Mouse (Mus musculus): ENCODE data around the gene Pnpla7.
"Not testable (repeated sequence)": the region's sequence is repeated elsewhere in the genome, so short reads cannot be mapped to it uniquely, and the experiment has no call there.

The Pnpla7 gene

GRCm38 (mm10) chr2:24975704-24976297, at the start of gene Pnpla7:
Pnpla7 (plus strand) TSS chr2:24976033.
- DNase-seq: peak; percentile 49 to 62

- DNase-seq: no peak
These were observed 49.4 kb upstream of the Pnpla7 start for GRCm38 (mm10) chr2:24926345-24926964.

DNA sequence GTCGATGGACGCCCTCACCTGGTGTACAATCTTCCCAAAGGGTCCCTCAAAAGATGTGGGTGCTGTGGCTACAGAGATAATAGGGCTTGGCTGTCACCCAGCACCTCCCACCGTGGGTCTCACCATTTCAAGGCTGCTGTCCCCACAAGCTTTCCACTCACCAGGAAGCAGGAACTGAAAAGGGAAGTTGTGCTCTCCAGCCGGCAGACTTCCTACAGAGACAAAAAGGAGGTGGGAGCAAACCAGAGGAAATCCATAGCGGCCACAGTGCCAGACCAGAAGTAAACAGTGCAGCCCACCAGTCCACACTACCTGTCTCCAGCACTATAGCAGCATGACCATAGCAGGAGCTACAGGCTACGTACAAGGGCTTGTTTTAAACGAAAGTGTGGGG, 48.9 kb upstream of the Pnpla7 start:
- DNase-seq: no peak

DNA sequence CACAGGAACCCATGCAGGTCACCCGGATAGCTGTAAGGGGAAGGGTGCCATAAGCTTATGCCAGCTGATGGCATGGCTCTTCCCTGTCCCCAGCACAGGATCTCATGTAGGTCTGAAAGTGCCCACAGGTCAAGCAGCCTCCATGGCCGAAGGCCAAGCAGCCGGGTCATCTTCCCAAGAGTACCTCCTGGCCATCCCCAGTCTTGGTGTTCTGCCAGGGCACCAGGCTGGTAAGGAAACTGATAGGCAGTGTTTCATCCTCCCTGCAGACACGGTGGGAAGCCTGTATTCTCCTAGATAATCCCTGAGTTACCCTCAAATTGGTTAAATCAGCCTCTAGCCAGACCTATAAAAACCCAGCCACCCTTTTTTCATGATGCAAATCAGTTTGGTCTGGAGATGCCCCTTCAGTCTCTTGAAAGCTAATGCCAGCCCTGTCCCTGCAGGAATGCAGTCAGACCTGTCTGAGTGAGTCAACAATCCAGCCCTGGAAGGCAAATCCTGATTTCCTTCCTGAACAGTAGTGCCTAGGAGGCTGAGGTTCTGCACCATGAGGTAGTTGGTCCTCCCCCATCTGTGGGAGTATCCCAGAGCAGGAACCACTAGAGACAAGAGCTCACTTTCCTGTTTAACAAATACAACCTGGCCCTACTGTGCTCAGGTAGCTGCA, 47.9 kb upstream of the Pnpla7 start:
- DNase-seq: peak; percentile 46 to 49

- DNase-seq: no peak
These were observed 46.7 kb upstream of the Pnpla7 start for GRCm38 (mm10) chr2:24929119-24929518.

DNA sequence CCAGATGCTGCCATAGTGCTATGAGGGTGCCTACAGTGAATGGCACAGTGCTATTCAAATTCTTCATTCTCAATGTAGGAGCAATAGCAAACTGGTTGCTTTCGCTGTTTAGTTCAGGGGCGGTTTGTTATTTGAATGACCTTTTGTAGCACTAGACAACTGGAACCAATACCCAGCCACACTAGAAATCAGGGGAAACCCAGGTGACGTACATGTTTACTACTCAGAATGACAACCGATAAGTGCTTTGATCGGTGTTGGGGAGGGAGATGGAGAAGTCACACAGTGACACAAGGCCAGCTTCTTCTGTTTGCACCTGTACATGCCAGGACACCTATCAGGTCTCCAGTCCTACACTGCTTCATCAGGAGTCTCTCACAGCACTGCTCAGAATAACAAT, 46.2 kb upstream of the Pnpla7 start:
- DNase-seq: no peak

- peak; percentile 52 to 61 for DNase-seq
These were observed 41.3 kb upstream of the Pnpla7 start for GRCm38 (mm10) chr2:24934441-24934963.

DNA sequence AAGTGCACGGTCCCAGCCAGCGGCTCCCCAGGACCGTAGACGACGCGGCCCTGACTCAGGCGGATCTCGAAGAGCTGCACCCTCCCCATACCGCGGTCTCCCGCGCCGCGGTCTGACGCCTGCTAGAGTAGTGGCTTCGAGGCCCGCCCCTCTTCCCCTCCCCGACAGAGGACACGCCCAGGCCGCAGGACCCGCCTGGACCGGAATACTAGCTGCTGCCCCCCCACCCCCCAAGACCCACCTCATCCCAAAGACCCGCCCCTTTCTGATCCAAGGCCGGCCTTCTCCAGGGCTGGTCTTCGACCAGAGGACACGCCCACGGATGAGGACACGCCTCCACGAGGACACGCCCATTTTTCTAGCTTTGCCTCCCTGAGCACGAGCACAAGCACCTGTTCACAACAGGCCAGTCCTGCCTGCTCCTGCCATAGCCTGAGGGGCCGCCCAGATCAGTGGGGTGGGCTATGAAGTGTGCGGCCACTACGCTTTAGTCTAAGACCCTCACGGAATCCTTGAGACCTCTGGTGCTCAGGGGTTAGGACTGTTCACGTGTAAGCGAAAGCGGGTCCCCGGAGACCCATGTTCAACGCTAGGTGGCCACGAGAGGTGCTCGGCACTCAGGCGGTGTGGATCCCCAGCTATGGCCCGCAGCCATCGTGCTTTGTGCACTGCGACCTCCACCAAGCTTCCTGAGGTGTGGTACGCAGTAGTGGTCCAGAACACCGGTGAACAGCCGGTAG, 40.6 kb upstream of the Pnpla7 start, which contains the start of gene Arrdc1:
Gene Arrdc1 (minus strand): TSS at position 196 of the 740 bp plus-strand sequence.
- peak; percentile 84 to 92 for DNase-seq

DNA sequence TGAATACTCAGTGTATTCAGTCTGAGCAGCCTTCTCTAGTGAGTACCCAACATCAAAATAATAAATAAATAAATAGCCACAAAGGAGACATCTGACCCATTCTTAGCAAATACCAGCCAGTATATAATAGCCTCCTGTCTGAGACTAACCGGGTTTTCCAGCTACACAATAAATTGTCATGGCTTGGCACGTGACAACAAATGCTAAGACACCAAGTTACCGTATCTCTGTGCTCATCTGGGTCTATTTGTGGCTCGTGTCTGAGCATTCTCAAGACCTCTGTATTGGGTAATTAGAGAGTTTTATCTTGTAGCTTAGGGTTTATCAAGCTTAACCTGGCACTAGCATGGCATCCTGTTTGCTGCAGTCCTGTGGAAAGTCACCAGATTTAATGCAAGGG, 33.7 kb upstream of the Pnpla7 start:
- no peak for DNase-seq

DNA sequence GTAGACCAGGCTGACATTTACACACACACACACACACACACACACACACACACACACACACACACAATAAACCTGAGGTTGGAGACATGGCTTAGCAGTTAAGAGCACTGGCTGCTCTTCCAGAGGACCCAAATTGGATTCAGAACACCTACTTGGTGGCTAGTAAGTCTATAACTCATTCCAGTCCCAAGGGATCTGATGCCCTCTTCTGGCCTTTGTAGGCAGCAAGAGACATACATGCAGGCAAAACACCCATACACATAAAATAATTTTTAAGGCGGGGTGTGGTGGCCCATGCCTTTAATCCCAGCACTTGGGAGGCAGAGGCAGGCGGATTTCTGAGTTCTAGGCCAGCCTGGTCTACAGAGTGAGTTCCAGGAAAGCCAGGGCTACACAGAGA, 31.5 kb upstream of the Pnpla7 start:
- not testable (repeated sequence) for DNase-seq

GRCm38 (mm10) chr2:24949421-24950188, 26.2 kb upstream of the Pnpla7 start, which contains the start of gene Zmynd19:
Zmynd19 (plus strand) TSS chr2:24949792.
- DNase-seq: peak; percentile 98 to 99

- peak in 1 of 2 experiments; percentile 20 for DNase-seq
These were observed 25.7 kb upstream of the Pnpla7 start for GRCm38 (mm10) chr2:24950189-24950535.

DNA sequence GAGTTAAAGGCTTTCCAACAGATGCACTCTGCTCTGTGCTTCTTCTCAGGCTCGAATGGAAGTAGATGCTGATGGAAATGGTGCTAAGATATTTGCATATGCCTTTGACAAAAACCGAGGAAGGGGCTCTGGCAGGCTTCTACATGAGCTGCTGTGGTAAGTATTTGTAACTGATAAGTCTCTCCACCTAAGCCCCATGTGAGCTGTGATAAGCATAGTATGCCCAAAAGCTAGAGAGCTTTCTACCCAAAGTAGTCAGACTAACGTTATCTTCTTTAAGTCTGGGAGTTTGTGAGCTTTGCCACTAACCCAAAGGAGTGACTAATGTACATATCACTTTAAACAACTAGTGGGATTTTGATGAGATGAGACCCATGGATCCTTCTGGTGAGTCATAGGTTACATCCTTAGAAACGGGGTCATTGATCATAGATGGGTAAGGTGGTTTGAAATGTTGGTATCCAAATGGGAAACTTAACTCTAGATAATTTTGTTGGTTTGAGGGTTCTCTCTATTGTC, 23.2 kb upstream of the Pnpla7 start:
- no peak for DNase-seq

DNA sequence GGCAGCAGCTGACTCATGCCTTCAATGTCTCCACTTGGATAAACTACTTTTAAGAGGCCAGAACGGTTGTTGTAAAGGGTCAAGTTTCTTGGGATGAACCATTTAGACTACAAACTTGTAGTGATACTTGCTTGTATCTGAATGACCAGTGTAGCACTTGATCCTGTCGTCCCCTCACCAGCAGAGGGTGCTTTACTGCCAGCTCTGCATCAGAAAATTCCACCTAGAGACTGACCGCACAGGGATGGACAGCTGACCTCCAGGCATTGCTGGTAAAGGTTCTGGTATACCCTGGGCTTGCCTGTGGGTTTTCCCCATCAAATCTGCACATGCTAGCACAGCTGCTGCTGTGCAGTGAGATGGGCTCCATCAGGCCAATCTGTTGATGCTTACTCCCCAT, 14.9 kb upstream of the Pnpla7 start:
- peak in 1 of 2 experiments; percentile 38 for DNase-seq

DNA sequence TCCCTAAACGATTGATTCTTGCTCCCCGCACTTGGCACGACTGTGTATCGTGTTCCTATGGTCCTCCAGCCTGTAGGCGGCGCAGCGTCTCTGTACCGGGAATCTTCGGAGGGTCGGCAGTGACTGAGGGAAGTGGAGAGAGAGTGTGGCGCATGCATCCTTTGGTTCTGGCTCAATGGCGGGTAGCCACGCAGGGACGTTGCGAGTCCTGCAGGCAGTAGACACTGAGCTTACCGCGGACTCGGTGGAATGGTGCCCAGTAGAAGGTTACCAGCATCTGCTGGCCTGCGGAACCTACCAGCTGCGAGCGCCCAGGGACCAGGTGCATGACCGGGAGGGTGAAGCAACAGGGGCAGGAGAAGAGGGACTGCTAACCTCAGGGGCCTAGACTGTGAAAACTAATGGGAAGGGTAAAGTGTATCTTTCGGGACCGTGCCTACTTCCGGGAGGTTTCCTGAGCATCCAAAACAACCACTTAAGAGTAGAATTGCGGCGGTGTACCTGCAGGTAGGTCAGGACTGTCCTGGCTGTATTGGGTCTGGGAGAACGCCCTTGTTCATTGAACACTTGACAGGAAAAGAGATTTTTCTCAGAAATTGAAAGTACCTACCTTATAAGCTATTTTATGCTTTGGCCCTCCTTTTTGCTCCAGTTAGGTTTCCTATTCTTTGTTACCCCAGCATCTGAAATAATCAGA, 13.4 kb upstream of the Pnpla7 start, which contains the start of gene Dph7:
Gene Dph7 (plus strand): TSS at position 97 of the 697 bp plus-strand sequence.
- peak; percentile 89 to 92 for DNase-seq

GRCm38 (mm10) chr2:24970386-24970785, 5.4 kb upstream of the Pnpla7 start:
- no peak for DNase-seq

DNA sequence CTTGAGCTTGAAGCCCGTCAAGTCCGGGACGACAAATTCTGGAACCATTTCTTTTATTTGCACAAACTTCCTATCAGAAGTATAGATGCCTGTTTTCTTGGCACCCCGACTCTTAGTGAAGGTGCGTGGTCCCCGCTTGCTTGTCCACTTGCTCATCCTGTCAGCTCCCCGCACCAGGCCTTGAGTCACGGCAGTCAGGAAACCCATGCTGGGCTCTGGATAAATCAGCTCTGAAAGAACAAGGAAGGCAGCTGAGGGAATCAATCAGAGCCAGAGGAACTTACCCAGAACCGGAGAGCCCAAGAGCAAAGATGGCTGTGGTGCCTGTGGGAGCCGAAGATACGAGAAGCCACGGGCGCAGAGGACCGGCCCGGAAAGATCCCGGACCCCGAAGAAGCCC, 1.4 kb upstream of the Pnpla7 start:
- DNase-seq: not testable (repeated sequence)

- DNase-seq: peak; percentile 96 to 99
These were observed 728 bp upstream of the Pnpla7 start, which contains the start of gene Mrpl41 for GRCm38 (mm10) chr2:24974906-24975703. Mrpl41 (minus strand) TSS chr2:24975098.

DNA sequence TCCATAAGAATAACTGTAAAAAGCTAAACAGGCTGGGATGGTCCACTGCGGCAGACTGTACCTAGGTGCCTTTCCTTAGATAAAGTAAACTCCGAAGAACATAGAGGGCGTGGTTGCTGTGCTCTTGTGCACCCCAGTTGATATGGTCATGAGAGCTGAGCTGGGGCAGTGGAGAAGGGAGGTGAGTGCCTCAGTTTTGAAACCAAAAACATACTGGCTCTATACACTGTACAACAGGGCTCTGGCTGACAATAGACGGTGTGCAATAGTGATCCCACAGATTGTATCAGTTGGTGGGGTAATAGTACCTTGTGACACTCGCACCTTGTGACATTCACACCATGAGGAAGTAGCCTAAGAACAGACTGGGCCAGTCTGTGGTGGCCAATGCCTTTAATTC, 1.1 kb downstream of the Pnpla7 start:
- DNase-seq: no peak

- no peak for DNase-seq
These were observed 11.9 kb downstream of the Pnpla7 start for GRCm38 (mm10) chr2:24987762-24988161.

Measured in cerebellum, adult 18-20 months (tissue).